Mouse (Mus musculus) limb, embryonic 14.5 days (tissue): ENCODE measurements around the gene Cox20. TPM values are rescaled to one million over a fixed set of nuclear protein-coding genes. Genes with fewer than 3 reads are reported as not detected.

Experiments
- ATAC-seq: fragments of 200-750 bp; cut with Nextera tagmentation; 2 replicates; pipeline ENCODE4 v1.8.0; 2017; ENCODE audit warnings: low read depth, moderate number of reproducible peaks, moderate TSS enrichment; ENCODE audit not compliant: low FRiP score
- DNase-seq: peaks from one replicate; pipeline ENCODE4 v3.0.0-alpha.2; 2015; ENCODE audit warnings: low spot score
- H3K27ac ChIP-seq: fragments of 300-500 bp; sonication (generic); replicated peaks from 2 replicates; pipeline ENCODE4 v1.5.1; 2014; ENCODE audit warnings: low read depth, mild to moderate bottlenecking, low read length, moderate library complexity, mixed read lengths
- H3K27me3 ChIP-seq: fragments of 300-500 bp; sonication (generic); 2 replicates; pipeline ENCODE4 v1.6.1; 2014; ENCODE audit warnings: low read length, mixed read lengths; ENCODE audit not compliant: control insufficient read depth, insufficient read depth
- H3K36me3 ChIP-seq: fragments of 300-500 bp; sonication (generic); 2 replicates; pipeline ENCODE4 v1.6.1; 2014; ENCODE audit warnings: mild to moderate bottlenecking, low read length, moderate library complexity, mixed read lengths; ENCODE audit not compliant: control insufficient read depth, insufficient read depth
- H3K4me1 ChIP-seq: fragments of 300-500 bp; sonication (generic); 2 replicates; pipeline ENCODE4 v1.6.1; 2014; ENCODE audit warnings: antibody characterized with exemption, low read length, mixed read lengths; ENCODE audit not compliant: control insufficient read depth, insufficient read depth
- H3K4me2 ChIP-seq: fragments of 300-500 bp; sonication (generic); replicated peaks from 2 replicates; pipeline ENCODE4 v1.6.1; 2014; ENCODE audit warnings: low read depth, mild to moderate bottlenecking, low read length, moderate library complexity; ENCODE audit not compliant: severe bottlenecking
- H3K4me3 ChIP-seq: fragments of 300-500 bp; sonication (generic); replicated peaks from 2 replicates; pipeline ENCODE4 v1.5.1; 2014; ENCODE audit warnings: low read length
- H3K9ac ChIP-seq: fragments of 300-500 bp; sonication (generic); 2 replicates; pipeline ENCODE4 v1.6.1; 2014; ENCODE audit warnings: mild to moderate bottlenecking, low read depth, low read length, moderate library complexity; ENCODE audit not compliant: severe bottlenecking
- H3K9me3 ChIP-seq: fragments of 300-500 bp; sonication (generic); 2 replicates; pipeline ENCODE4 v1.6.1; 2016; ENCODE audit warnings: low read length; ENCODE audit not compliant: control insufficient read depth
- POLR2A ChIP-seq: fragments of 200-500 bp; IDR thresholded peaks from 2 replicates; pipeline ENCODE4 v1.8.0; 2012; ENCODE audit warnings: inconsistent platforms, mild to moderate bottlenecking, moderate library complexity, borderline replicate concordance; ENCODE audit not compliant: insufficient read depth, insufficient read length; ENCODE audit errors: extremely low read depth
- WGBS: fragments of 180-500 bp; shearing (Covaris S2); extraction: QIAGEN DNeasy Blood & Tissue Kit; methylation state at CpG from one replicate; pipeline ENCODE4 v1.1.7; 2014; 5-methylcytosine and 5-hydroxymethylcytosine counted together
- polyA plus RNA-seq, 2 experiments: library from polyadenylated mRNA; depleted of rRNA in 1 of 2; stranded (reverse) in 1 of 2; unstranded in 1 of 2; fragments of >200 nt; fragmentation: Nextera tagmentation in 1 of 2; extraction: Ambion mirVana in 1 of 2; gene quantifications; 2 replicates each; pipeline versions ENCODE4 v1.2.1 to v1.2.3; 2012 to 2014

The Cox20 gene
- polyA plus RNA-seq, 2 experiments = 72.8 to 116 TPM

GRCm38 (mm10) chr1:178303425-178303824 lies 15.5 kb upstream of the Cox20 start:
- 20% methylated on average over 3 of the region's 3 CpGs for WGBS
- ATAC-seq (peak; percentile 41; the same call in 1 of the 2 replicates), DNase-seq (peak; percentile 68)
- no peak overlapping the region for H3K4me2 ChIP-seq
- no peak for TF ChIP-seq POLR2A
- no peak overlapping the region for H3K9ac ChIP-seq
- H3K4me3 ChIP-seq = no peak overlapping the region
- H3K4me1 ChIP-seq = no peaks in the 10 kb centered on the region
- no peaks in the 10 kb centered on the region for H3K27me3 ChIP-seq
- H3K9me3 ChIP-seq = no peaks in the 10 kb centered on the region
- H3K36me3 ChIP-seq = no peaks in the 10 kb centered on the region
- no peak overlapping the region for H3K27ac ChIP-seq

DNA sequence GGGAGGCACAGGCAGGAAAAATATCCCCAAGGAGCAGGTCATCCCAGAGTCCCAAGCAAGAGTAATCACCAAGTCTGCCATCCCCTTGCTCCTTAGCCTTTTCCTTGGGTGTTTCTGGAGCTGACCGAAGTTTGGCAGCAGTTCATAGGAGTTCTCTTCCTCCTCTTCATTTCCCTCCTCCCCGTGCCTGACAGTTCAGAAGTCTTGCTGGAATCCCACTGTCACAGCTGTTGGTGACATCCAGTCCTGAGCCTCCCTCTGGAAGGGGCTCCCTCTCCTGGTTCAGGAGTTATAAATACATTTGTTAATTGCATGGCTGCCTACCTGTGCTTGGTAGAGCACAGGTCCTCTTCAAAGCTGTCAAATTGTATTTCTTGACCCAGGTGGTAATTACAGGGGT lies 9.4 kb upstream of the Cox20 start:
- no peak overlapping the region for H3K4me3 ChIP-seq
- DNase-seq = no peak
- 60% methylated on average over 2 of the region's 2 CpGs for WGBS
- no peak overlapping the region for H3K4me2 ChIP-seq
- ATAC-seq = no peak
- H3K4me1 ChIP-seq = no peaks in the 10 kb centered on the region
- no peaks in the 10 kb centered on the region for H3K27me3 ChIP-seq
- H3K9me3 ChIP-seq = no peaks in the 10 kb centered on the region
- no peak overlapping the region for H3K27ac ChIP-seq
- no peak for TF ChIP-seq POLR2A
- H3K36me3 ChIP-seq = no peaks in the 10 kb centered on the region
- H3K9ac ChIP-seq = no peak overlapping the region

DNA sequence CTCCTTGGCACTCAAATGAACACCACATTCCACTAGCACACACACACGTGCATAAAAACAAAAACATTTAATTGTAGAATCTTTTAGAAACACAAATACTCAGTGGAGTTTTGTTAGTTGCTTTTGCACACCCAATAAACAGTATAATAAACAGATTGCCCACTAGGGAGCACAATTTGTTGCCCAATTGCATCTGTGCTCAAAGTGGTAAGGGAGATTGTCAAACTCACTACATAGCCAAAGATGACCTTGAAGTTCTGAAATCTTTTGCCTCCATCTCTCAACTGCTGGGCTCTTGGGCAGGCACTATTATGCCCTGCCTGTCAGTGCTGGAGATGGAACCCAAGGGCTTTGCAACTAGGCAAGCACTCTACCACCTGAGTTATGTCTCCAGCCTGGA lies 8.8 kb upstream of the Cox20 start:
- ATAC-seq = no peak
- Histone ChIP-seq H3K9me3 (no peaks in the 10 kb centered on the region), H3K36me3 (no peaks in the 10 kb centered on the region), H3K4me3 (no peak overlapping the region), H3K27me3 (no peaks in the 10 kb centered on the region), H3K4me2 (no peak overlapping the region), H3K9ac (no peak overlapping the region), H3K4me1 (no peaks in the 10 kb centered on the region), H3K27ac (no peak overlapping the region)
- 30% methylated on average over 1 of the region's 1 CpGs for WGBS
- DNase-seq = no peak
- no peak for TF ChIP-seq POLR2A

GRCm38 (mm10) chr1:178313039-178313597 lies 5.8 kb upstream of the Cox20 start:
- Histone ChIP-seq H3K9me3 (no peaks in the 10 kb centered on the region), H3K36me3 (no peaks in the 10 kb centered on the region), H3K9ac (no peak overlapping the region), H3K27ac (no peak overlapping the region), H3K4me1 (peaks cover 6% of the 10 kb centered on the region; the same call in 1 of the 2 replicates), H3K4me2 (no peak overlapping the region), H3K4me3 (no peak overlapping the region), H3K27me3 (no peaks in the 10 kb centered on the region)
- ATAC-seq (no peak), DNase-seq (no peak)
- no peak for TF ChIP-seq POLR2A
- 98% methylated on average over 1 of the region's 1 CpGs for WGBS

GRCm38 (mm10) chr1:178314236-178314635 lies 4.7 kb upstream of the Cox20 start:
- ATAC-seq = no peak
- Histone ChIP-seq H3K36me3 (no peaks in the 10 kb centered on the region), H3K9ac (no peak overlapping the region), H3K9me3 (no peaks in the 10 kb centered on the region), H3K4me2 (no peak overlapping the region), H3K27ac (no peak overlapping the region), H3K27me3 (no peaks in the 10 kb centered on the region), H3K4me1 (peaks cover 6% of the 10 kb centered on the region; the same call in 1 of the 2 replicates), H3K4me3 (no peak overlapping the region)
- 90% methylated on average over 2 of the region's 2 CpGs for WGBS
- DNase-seq = no peak
- TF ChIP-seq POLR2A = no peak

- DNase-seq (peak; percentile 54), ATAC-seq (no peak)
- no peaks in the 10 kb centered on the region for H3K27me3 ChIP-seq
- peaks cover 16% of the 10 kb centered on the region for H3K4me1 ChIP-seq
- TF ChIP-seq POLR2A = no peak
- peak overlapping the region; percentile 64 for H3K4me2 ChIP-seq
- peak overlapping the region; percentile 62 for H3K4me3 ChIP-seq
- peak overlapping the region; percentile 100 for H3K27ac ChIP-seq
- no peaks in the 10 kb centered on the region for H3K9me3 ChIP-seq
- WGBS = 32% methylated on average over 10 of the region's 10 CpGs
- peaks cover 17% of the 10 kb centered on the region for H3K36me3 ChIP-seq
- peak overlapping the region; percentile 88 for H3K9ac ChIP-seq
Measured at GRCm38 (mm10) chr1:178317275-178318001, 1.5 kb upstream of the Cox20 start.
